Mouse (Mus musculus): ENCODE data around the gene Cdk2ap1. TPM values are rescaled to one million over a fixed set of nuclear protein-coding genes. Genes with fewer than 3 reads are reported as not detected.

Gene Cdk2ap1
- polyA plus RNA-seq, 1 experiment from 2014 or later = 410 TPM

- WGBS = under 1% methylated on average over 47 of the region's 60 CpGs
- peak overlapping the region; percentile 99 for H3K4me3 ChIP-seq (ENCODE audit: low read depth, low read length)
Measured at GRCm38 (mm10) chr5:124354574-124355424, 8.1 kb downstream of the Cdk2ap1 start.

GRCm38 (mm10) chr5:124353726-124354547 lies 8.9 kb downstream of the Cdk2ap1 start:
- ATAC-seq (replicated peaks; ENCODE audit: insufficient number of reproducible peaks, low FRiP score, low TSS enrichment, low read depth) (no peak), DNase-seq (ENCODE audit: low spot score) (peak; percentile 70)
- Histone ChIP-seq H3K9me3 (replicated peaks; ENCODE audit: control insufficient read depth, low read length) (no peaks in the 10 kb centered on the region), H3K27me3 (ENCODE audit: control insufficient read depth, insufficient read depth, low read length) (no peaks in the 10 kb centered on the region), H3K36me3 (replicated peaks; ENCODE audit: control insufficient read depth, insufficient read depth, low read depth, low read length) (peaks cover 3% of the 10 kb centered on the region), H3K4me1 (ENCODE audit: control insufficient read depth, insufficient read depth, low read length) (peaks cover 12% of the 10 kb centered on the region), H3K9ac (replicated peaks; ENCODE audit: low read length) (peak overlapping the region; percentile 100), H3K4me3 (ENCODE audit: low read depth, low read length) (peak overlapping the region; percentile 99), H3K4me2 (ENCODE audit: low read depth, low read length) (peak overlapping the region; percentile 90), H3K27ac (replicated peaks; ENCODE audit: low read depth, low read length) (peak overlapping the region; percentile 99)
- 1% methylated on average over 54 of the region's 132 CpGs for WGBS

More at GRCm38 (mm10) chr5:124354574-124355424, 8.1 kb downstream of the Cdk2ap1 start:
- H3K27ac ChIP-seq (replicated peaks; ENCODE audit: low read depth, low read length) = peak overlapping the region; percentile 99
- no peaks in the 10 kb centered on the region for H3K36me3 ChIP-seq (replicated peaks; ENCODE audit: control insufficient read depth, insufficient read depth, low read depth, low read length)
- H3K27me3 ChIP-seq (ENCODE audit: control insufficient read depth, insufficient read depth, low read length) = no peaks in the 10 kb centered on the region
- ATAC-seq (replicated peaks; ENCODE audit: insufficient number of reproducible peaks, low FRiP score, low TSS enrichment, low read depth) (no peak; the same call in 1 of the 2 replicates), DNase-seq (ENCODE audit: low spot score) (peak; percentile 71)
- peak overlapping the region; percentile 63 for H3K4me2 ChIP-seq (ENCODE audit: low read depth, low read length)
- peaks cover 12% of the 10 kb centered on the region for H3K4me1 ChIP-seq (ENCODE audit: control insufficient read depth, insufficient read depth, low read length)
- H3K9ac ChIP-seq (replicated peaks; ENCODE audit: low read length) = peak overlapping the region; percentile 100
- H3K9me3 ChIP-seq (replicated peaks; ENCODE audit: control insufficient read depth, low read length) = no peaks in the 10 kb centered on the region

- no peaks in the 10 kb centered on the region for H3K9me3 ChIP-seq (replicated peaks; ENCODE audit: control insufficient read depth, low read length)
- H3K36me3 ChIP-seq (replicated peaks; ENCODE audit: control insufficient read depth, insufficient read depth, low read depth, low read length) = peaks cover 8% of the 10 kb centered on the region
- DNase-seq (ENCODE audit: low spot score) (peak; percentile 39), ATAC-seq (replicated peaks; ENCODE audit: insufficient number of reproducible peaks, low FRiP score, low TSS enrichment, low read depth) (no peak)
- H3K4me1 ChIP-seq (ENCODE audit: control insufficient read depth, insufficient read depth, low read length) = peaks cover 12% of the 10 kb centered on the region
- H3K27ac ChIP-seq (replicated peaks; ENCODE audit: low read depth, low read length) = peak overlapping the region; percentile 99
- H3K9ac ChIP-seq (replicated peaks; ENCODE audit: low read length) = peak overlapping the region; percentile 100
- peak overlapping the region; percentile 99 for H3K4me3 ChIP-seq (ENCODE audit: low read depth, low read length)
- WGBS = 0% methylated on average over 30 of the region's 32 CpGs
- peak overlapping the region; percentile 90 for H3K4me2 ChIP-seq (ENCODE audit: low read depth, low read length)
- H3K27me3 ChIP-seq (ENCODE audit: control insufficient read depth, insufficient read depth, low read length) = no peaks in the 10 kb centered on the region
Measured at GRCm38 (mm10) chr5:124353011-124353725, 9.7 kb downstream of the Cdk2ap1 start.

GRCm38 (mm10) chr5:124352141-124352920 lies 10.6 kb downstream of the Cdk2ap1 start:
- peaks cover 12% of the 10 kb centered on the region for H3K4me1 ChIP-seq (ENCODE audit: control insufficient read depth, insufficient read depth, low read length)
- no peaks in the 10 kb centered on the region for H3K9me3 ChIP-seq (replicated peaks; ENCODE audit: control insufficient read depth, low read length)
- peak overlapping the region; percentile 99 for H3K27ac ChIP-seq (replicated peaks; ENCODE audit: low read depth, low read length)
- peak; percentile 92 for ATAC-seq (replicated peaks; ENCODE audit: insufficient number of reproducible peaks, low FRiP score, low TSS enrichment, low read depth)
- no peaks in the 10 kb centered on the region for H3K27me3 ChIP-seq (ENCODE audit: control insufficient read depth, insufficient read depth, low read length)
- peak; percentile 93 for DNase-seq (ENCODE audit: low spot score)
- peak overlapping the region; percentile 90 for H3K4me2 ChIP-seq (ENCODE audit: low read depth, low read length)
- peaks cover 10% of the 10 kb centered on the region for H3K36me3 ChIP-seq (replicated peaks; ENCODE audit: control insufficient read depth, insufficient read depth, low read depth, low read length)
- peak overlapping the region; percentile 99 for H3K4me3 ChIP-seq (ENCODE audit: low read depth, low read length)
- WGBS = under 1% methylated on average over 29 of the region's 30 CpGs
- H3K9ac ChIP-seq (replicated peaks; ENCODE audit: low read length) = peak overlapping the region; percentile 100

- H3K9me3 ChIP-seq (replicated peaks; ENCODE audit: control insufficient read depth, low read length) = no peaks in the 10 kb centered on the region
- peak; percentile 24 for DNase-seq (ENCODE audit: low spot score)
- peaks cover 10% of the 10 kb centered on the region for H3K36me3 ChIP-seq (replicated peaks; ENCODE audit: control insufficient read depth, insufficient read depth, low read depth, low read length)
- peak overlapping the region; percentile 100 for H3K9ac ChIP-seq (replicated peaks; ENCODE audit: low read length)
- peak; percentile 8; the same call in 1 of the 2 replicates for ATAC-seq (replicated peaks; ENCODE audit: insufficient number of reproducible peaks, low FRiP score, low TSS enrichment, low read depth)
- peak overlapping the region; percentile 90 for H3K4me2 ChIP-seq (ENCODE audit: low read depth, low read length)
- peaks cover 12% of the 10 kb centered on the region for H3K4me1 ChIP-seq (ENCODE audit: control insufficient read depth, insufficient read depth, low read length)
- H3K27ac ChIP-seq (replicated peaks; ENCODE audit: low read depth, low read length) = peak overlapping the region; percentile 99
- peak overlapping the region; percentile 99 for H3K4me3 ChIP-seq (ENCODE audit: low read depth, low read length)
- H3K27me3 ChIP-seq (ENCODE audit: control insufficient read depth, insufficient read depth, low read length) = no peaks in the 10 kb centered on the region
- WGBS = 38% methylated on average over 3 of the region's 3 CpGs
Measured at GRCm38 (mm10) chr5:124351604-124352003, 11.3 kb downstream of the Cdk2ap1 start.

GRCm38 (mm10) chr5:124351111-124351560 lies 11.7 kb downstream of the Cdk2ap1 start:
- Histone ChIP-seq H3K36me3 (replicated peaks; ENCODE audit: control insufficient read depth, insufficient read depth, low read depth, low read length) (peaks cover 12% of the 10 kb centered on the region), H3K27ac (replicated peaks; ENCODE audit: low read depth, low read length) (peak overlapping the region; percentile 99), H3K4me3 (ENCODE audit: low read depth, low read length) (peak overlapping the region; percentile 99), H3K4me2 (ENCODE audit: low read depth, low read length) (peak overlapping the region; percentile 90), H3K9me3 (replicated peaks; ENCODE audit: control insufficient read depth, low read length) (no peaks in the 10 kb centered on the region), H3K4me1 (ENCODE audit: control insufficient read depth, insufficient read depth, low read length) (peaks cover 12% of the 10 kb centered on the region), H3K9ac (replicated peaks; ENCODE audit: low read length) (peak overlapping the region; percentile 100), H3K27me3 (ENCODE audit: control insufficient read depth, insufficient read depth, low read length) (no peaks in the 10 kb centered on the region)
- peak; percentile 58 for DNase-seq (ENCODE audit: low spot score)
- 33% methylated on average over 7 of the region's 7 CpGs for WGBS
- peak; percentile 44 for ATAC-seq (replicated peaks; ENCODE audit: insufficient number of reproducible peaks, low FRiP score, low TSS enrichment, low read depth)

GRCm38 (mm10) chr5:124350350-124350749 lies 12.5 kb downstream of the Cdk2ap1 start:
- H3K4me2 ChIP-seq (ENCODE audit: low read depth, low read length) = no peak overlapping the region
- no peaks in the 10 kb centered on the region for H3K27me3 ChIP-seq (ENCODE audit: control insufficient read depth, insufficient read depth, low read length)
- H3K9ac ChIP-seq (replicated peaks; ENCODE audit: low read length) = peak overlapping the region; percentile 100
- no peak overlapping the region; the same call in 1 of the 2 replicates for H3K27ac ChIP-seq (replicated peaks; ENCODE audit: low read depth, low read length)
- peaks cover 13% of the 10 kb centered on the region for H3K36me3 ChIP-seq (replicated peaks; ENCODE audit: control insufficient read depth, insufficient read depth, low read depth, low read length)
- ATAC-seq (replicated peaks; ENCODE audit: insufficient number of reproducible peaks, low FRiP score, low TSS enrichment, low read depth) (no peak), DNase-seq (ENCODE audit: low spot score) (no peak)
- no peak overlapping the region for H3K4me3 ChIP-seq (ENCODE audit: low read depth, low read length)
- no peaks in the 10 kb centered on the region for H3K9me3 ChIP-seq (replicated peaks; ENCODE audit: control insufficient read depth, low read length)
- H3K4me1 ChIP-seq (ENCODE audit: control insufficient read depth, insufficient read depth, low read length) = peaks cover 12% of the 10 kb centered on the region
- 93% methylated on average over 2 of the region's 2 CpGs for WGBS
